Mouse (Mus musculus) heart, adult 9 months (tissue): Measurements from ENCODE around the gene Asgr1.
"Not testable (repeated sequence)": the region's sequence is repeated elsewhere in the genome, so short reads cannot be mapped to it uniquely, and the experiment has no call there.

Source experiments
- DNase-seq, 2 experiments: peaks; one replicate each; pipeline ENCODE4 v3.0.0; 2022; ENCODE audit warnings: low spot score in 2 of 2

Asgr1 gene

DNA sequence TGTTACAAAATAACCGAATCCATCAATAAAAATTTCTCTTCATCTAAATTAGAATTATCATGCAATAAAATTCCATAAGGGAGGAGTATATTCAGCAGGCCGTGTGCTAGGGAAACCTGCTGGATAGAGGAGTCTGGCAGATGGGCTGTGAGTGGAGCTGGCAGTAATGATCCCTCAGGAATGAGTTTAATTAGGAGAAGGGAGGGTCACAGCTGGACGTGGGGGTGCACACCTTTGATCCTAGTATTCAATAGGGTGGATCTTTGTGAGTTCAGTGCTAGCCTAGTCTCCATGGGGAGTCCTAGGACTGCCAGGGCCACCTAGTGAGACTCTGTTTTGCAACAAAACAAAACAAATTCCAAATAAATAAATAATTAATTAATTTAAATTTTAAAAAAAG lies 14.4 kb downstream of the Asgr1 start:
- DNase-seq: no peak

DNA sequence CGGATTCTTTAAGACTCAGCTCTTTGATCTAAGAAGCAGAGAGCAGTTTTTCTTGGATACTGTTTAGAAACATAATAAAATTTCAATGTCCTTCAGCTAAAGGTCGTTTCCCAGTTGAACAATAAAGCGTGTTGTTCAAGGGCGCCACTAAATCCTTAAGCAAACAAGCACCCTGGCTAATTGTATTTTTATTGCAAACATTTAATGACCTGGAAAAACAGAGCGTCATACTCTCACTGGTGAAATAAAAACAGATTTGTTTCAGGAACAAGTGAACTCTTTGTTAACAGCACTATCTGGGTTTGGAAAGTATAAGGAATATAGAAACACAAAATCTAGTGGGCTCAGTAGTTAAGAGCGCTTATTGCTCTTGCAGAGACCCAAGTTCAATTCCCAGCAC lies 16.2 kb downstream of the Asgr1 start:
- no peak for DNase-seq

DNA sequence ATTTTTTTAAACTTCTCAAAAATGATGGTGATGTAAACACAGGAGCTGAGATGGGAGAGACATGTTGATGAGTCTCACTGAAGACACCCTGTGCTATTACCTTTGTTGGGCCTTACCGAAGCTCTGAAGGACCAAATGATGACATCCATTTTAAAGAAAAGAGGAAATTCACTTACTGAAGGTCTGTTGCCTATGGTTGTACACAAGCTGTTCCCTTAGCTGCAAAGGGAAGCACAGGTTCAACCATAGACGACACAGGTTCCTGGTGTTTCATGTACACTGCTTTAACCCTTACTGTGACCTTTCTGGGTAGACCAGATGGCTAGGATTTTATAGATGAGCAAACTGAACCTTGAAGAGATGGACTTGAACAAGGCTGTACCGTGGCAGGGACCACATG lies 16.7 kb downstream of the Asgr1 start:
- not testable (repeated sequence) for DNase-seq

DNA sequence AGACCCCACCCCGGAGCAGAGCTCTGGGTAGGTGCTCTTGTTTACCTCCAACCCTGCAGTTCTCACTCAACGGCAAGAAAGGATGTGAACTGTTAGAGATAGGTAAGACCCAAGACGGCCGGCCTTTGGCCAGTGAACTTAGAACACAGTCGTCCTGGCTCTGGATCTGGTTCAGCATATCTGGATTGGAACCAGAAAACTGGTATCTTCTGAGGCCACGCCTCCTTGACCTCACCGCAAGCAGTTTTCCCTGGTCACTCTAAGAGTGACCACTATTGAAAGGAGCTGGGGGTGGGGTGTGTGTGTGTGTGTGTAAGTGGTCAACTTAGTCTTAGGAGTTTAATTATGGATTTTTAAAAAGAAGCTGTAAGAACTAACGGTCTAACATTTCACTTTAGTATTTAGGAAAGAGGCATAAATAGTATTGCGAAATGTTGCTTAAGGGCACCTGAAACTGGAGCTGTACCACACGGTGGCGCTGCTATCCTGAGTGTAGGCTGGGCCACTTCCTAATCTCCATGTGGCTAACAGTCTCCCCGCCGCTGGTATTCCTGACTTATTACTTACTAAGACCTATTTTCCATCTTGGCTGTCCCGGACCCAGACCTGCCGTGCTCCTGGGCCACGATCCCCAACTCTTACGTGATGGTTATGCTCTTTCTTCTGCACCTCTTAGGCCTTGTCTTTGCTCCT lies 20.6 kb downstream of the Asgr1 start:
- DNase-seq: peak; percentile 30 to 62

DNA sequence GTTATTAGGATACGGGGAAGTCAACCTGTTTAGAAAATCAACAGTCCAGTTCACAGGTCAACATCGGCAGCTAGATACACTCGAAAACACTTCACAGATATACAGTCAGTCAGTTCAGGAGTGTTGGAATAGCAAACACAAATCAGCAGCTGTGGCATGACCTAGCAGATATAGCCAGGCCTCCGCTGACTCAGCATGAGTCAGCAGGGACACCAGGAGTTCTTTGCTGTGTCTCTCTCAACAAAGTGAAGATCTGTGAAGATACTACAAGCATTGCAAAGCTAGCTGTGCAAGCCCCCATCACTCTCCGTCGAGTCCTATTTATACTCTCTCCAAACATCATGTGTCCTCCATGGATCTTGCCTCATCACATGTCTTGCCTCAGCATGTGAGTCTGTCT lies 21.7 kb downstream of the Asgr1 start:
- DNase-seq: no peak

DNA sequence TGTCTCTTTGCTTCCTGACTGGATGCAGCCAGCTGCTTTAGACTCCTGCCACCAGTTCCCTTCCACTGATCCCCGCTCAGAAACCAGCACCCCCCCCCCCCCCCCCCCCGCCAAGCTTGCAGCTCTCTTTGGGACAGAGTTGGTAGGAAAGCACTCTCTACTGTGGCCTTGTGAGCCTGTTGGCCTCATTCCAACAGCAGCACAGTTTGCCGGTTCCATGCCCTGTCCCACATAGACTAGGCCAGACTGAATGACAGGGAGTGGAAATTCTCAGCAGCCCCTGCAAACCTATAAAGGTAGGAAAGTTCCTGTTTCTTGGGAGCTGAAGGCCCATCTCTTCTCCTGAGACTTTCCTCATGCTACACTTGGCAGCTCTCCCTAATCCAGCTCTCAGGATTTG lies 23.6 kb downstream of the Asgr1 start:
- DNase-seq: no peak

DNA sequence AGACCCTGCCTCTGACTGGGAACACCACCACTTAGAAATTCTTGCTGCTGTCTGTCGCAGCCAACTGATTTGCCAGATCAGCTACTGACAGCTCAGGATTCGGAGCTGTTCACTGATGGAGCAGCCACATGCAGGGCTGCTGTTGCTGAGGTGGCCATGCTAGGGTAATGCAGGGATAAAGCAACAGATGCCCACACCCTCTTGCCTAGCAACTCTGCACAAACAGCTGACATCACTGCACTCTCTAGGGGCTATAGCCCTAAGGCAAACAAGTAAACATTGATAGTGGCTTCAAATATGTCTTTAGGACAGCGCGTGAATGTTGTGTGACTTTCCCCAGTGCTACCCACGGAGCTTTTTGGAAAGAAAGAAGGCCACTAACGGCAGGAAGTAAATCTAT lies 25.3 kb downstream of the Asgr1 start:
- DNase-seq: no peak

DNA sequence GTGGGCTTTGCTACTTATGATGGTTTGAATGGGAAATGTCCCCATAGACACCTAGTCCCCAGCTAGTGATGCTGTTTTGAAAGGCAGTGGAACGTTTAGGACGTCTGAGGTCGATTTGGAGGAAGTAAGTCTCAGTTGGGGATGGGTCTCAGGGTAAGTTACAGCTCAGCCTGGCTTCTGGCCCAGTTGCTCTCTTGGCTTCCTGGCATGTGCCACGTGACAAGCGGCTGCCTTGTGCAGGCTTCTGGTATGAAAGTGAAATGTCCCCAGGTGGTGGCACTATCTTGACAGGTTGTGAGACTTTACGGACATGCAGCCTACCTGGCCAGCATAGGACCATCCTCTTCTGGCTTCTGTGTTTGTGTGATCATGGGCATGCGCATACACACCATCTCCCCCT lies 26.0 kb downstream of the Asgr1 start:
- DNase-seq: peak; percentile 23 to 28

DNA sequence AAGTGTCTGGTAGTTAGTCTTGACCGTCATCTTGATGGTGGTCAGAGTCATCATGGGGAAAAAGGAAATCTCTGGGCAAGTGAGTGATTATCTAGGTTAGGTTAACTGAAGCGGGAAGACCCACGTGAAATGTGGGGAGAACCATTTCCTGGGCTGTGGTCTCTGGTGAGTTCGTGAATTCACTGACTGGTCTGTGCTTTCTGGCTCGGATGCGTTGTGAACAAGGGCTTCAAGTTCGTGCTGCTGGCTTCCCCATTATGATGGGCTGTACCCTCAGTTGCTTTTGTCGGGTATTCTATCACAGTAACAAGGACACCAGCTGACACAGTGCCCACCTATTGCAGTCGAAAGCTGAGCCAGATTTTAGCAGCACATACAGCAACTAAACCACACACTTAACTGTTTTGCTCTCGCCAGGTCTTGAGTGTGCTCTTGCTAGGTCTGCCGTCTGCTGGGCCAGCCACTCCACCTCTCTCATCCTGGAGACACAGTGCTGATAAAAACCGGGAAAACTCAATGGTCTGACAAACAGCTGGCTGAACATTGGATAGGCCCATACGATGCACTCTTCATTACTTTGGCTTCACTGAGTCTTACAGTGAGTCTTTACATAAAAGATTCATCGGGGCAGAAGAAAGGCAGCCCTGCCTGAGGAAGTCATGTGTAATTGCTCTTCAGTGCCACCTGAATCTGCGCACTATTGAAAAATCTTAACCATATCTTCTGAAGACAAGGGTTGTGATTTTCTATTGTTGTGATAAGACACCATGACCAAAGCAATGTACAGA lies 27.1 kb downstream of the Asgr1 start:
- no peak for DNase-seq

DNA sequence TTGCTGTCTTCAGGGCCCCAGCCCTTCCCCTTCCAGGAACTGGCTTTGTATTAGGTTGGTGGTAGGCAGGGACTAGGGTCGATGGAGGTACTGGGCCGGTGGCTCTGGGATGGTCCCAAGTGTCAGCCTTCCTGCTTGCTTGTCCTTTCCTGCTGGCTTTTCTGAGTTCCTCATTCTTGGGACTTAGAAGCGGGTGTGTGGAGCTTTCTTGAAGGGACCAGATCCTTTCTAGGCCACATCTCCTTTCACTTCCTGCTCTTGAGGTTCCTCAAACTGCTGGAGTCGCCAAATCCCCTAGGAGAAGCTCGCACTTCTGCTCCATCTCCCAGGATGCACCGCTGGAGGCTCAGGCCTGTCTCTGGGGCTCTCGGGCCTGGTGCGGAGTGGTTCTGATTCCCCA lies 30.7 kb downstream of the Asgr1 start:
- peak; percentile 40 to 75 for DNase-seq

DNA sequence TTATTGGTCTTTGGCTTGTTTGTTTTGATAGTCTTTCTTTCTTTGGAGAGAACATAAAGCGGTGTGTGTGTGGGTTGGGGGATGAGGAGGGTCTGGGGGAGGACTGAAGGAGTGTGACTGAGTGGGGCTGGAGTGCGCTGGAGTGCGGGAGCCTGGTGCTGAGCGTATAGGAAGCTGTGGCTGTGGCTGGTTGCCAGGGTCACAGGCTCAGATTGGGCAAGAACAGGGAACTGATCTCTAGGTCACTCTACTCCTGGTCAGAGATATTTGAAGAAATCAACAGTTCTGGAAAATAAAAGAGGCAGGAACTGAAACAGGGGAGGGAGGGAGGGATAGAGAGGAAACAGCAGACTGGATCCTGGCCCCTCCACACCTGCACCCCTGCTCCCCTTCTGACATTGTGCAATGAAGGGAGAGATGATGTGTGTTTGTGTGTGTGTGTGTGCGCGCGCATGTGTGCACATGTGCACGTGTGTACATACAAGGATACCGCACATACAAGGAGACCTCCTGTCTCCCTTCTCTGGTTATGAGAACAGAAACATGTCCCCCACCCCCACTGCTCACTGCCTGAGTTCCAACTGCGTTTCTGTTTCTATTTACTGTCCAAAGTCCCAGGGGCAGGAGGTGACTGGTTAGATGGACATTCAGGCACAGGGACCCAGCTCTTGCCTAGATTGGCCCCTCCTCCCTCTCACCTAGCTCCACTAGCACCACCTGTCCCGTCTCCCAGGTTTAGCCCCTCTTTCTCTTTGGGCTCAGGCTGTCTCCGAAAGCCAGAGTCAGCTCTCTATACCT lies 38.3 kb downstream of the Asgr1 start, which contains the start of gene Asgr2:
Asgr2 (plus strand) TSS at position 659 of the 798 bp plus-strand sequence.
- peak in 1 of 2 experiments; percentile 55 for DNase-seq

DNA sequence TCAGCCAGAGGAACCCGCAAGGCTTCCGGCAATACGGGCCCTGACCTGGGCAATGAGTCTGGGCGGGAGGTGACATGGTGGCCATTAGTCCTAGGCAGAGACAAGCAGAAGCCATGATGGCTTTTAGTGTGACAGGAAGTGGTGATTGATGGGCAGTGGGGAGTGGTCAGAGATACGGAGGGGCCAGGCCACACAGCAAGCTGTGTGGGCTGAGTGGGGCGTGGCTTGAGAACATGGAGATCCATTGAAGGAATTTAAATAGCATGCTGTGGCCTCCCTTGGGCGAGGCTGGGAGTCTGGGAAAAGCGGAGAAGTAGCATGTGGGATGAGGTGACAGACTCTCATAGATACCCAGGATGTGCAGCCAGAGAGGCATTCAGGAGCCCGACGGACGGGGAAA lies 43.5 kb downstream of the Asgr1 start:
- DNase-seq: no peak

DNA sequence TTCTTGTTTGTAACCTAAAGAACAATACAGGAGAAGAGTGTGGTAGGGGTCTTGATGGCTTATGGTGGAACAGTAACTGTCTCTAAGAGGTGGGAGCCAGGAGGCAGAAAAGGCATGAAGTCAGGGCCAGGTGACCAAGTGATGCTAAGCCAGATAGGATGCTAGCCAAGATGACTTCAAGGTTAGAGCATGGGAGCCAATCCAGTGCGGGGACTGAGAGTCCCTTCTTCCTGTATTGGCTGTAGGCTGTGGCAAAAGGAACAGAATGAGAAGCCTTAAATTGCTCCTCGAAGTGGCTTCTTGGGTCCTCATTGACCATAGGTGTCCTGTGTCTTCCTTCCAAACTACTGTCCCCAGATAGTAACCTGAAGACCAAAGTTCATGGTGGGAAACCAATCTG lies 45.2 kb downstream of the Asgr1 start:
- no peak for DNase-seq

DNA sequence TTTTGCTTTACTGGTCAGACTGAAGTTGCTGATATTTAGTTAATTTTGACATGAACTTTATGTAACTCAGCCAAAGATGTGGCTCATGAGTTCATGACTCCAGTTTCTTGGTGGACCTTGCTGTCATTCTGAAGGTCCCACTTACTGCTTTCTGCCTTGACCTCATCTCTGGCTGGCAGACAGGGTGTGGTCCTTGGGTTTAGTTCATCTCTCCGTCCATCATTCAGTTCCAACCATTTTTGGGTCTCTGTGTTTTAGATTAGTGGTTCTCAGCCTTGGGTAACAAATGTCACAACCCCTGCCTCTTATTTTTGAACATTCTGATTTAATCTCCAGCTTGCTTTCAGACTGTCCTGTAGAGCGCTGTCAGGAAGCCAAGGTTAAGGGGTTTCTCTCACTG lies 45.9 kb downstream of the Asgr1 start:
- DNase-seq: no peak

DNA sequence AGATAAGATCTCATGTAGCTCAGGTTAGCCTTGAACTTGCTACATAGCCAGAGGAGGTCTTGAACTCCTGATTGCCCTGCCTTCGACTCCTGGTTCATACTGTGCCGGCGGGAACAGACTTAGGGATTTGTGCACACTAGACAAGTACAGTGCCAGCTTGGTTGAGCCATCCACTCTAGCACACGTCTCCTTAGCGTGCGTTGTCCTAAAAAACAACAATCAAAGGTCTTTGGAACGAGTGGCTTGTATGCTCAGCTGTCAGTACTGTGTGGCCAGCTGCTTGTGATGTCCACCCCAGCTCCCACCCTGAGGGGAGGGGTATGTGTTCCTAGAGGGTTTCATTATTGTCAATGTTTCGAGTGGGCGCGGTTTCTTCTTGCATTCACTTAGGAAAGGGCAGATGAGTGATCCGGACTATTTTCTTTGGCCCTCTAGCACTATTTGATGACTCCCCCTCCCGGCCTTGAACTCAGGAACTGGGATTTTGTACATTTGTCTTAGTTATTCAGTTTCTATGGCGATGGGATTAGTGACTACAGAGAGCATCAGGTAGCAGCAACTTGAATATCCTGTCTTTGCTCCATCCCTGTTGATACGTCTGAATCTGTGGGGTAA lies 49.9 kb downstream of the Asgr1 start:
- no peak for DNase-seq

DNA sequence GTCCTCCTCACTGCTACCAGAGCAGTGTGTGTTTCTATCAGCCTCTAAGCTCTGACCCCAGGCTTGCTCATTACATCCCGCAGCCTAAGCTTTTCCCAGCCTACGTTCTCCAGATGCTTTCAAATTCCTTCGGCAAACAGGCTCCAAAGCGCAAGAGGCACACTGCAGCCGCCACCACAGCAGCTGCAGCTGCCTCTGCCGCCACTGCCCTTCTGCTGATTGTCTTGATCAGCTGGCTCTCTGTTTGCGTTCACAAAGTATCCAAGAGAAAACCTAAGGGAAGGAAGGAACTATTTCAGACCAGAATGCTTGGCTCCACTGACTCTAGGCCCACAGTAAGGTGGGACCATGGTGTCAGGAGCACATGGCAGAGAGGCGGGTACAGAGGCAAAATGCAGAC lies 53.2 kb downstream of the Asgr1 start:
- DNase-seq: no peak
